Mouse (Mus musculus) stomach, postnatal 0 days (tissue): Measurements from ENCODE around the gene Ccdc38.

Source experiments
- CTCF ChIP-seq: IDR thresholded peaks from 2 replicates; pipeline ENCODE4 v1.5.1; 2016; ENCODE audit warnings: antibody characterized with exemption, low read depth, mild to moderate bottlenecking, moderate library complexity
- EP300 ChIP-seq: optimal IDR thresholded peaks from 2 replicates; pipeline ENCODE3; 2016; ENCODE audit warnings: antibody characterized with exemption

DNA sequence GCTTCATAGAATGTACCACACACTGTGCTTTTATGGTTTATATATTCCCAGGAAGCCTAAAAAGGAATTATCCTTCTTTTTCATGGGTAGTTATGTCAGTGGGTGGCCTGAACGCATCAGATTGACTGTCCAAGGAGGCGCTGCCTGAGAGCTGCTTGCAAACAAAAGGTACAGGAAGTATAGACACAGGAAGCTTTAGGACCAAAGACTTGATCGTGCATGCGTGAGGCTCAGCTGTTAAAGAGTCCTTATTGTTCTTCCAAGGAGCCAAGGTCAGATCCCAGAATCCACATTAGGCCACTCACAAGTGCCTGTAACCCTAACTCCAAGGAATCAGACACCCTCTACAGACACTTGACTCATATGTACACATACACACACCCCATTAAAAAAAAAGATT, 1.9 kb downstream of the Ccdc38 start:
- TF ChIP-seq CTCF (no peak), EP300 (no peak)
